Mouse (Mus musculus): ENCODE results near the gene Erg. TPM values are rescaled to one million over a fixed set of nuclear protein-coding genes. Genes with fewer than 3 reads are reported as not detected.

The Erg gene
- total and polyA plus RNA-seq, 3 experiments = 0.11 to 0.81 (median 0.34) TPM

DNA sequence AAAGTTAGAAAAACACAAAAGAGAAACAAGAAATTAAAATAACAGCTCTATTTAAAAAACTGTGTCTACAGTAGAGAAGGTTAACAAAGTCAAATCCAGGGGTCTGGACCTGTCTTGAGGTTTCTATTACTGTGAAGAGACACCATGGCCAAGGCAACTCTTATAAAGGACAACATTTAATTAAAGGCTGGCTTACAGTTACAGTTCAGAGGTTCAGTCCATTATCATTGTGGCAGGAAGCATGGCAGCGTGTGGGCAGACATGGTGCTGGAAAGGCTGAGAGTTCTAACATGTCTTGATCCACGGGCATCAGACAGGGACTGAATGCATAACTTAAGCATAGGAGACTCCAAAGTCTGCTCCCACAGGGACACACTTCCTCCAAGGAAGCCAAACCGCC, 111.4 kb downstream of the Erg start:
- H3K4me3 ChIP-seq (replicated peaks in 1 of 3; ENCODE audit: low read depth in 2 of 3, low read length in 2 of 3, poor library complexity in 1 of 3) = no peak overlapping the region
- H3K4me1 ChIP-seq (ENCODE audit: control insufficient read depth in 1 of 2, insufficient read depth in 2 of 2) = 0 out of 4 replicates have a peak, but pooled peaks cover 0 to under 1% of the 10 kb centered on the region in 2 experiments
- no peak overlapping the region for H3K27ac ChIP-seq (ENCODE audit: insufficient read depth, low read depth)
- no peaks in the 10 kb centered on the region for H3K79me2 ChIP-seq (replicated peaks; ENCODE audit: control insufficient read depth, extremely low read depth, insufficient read depth, poor library complexity, severe bottlenecking)
- H3K4me2 ChIP-seq (ENCODE audit: insufficient read depth, low read depth, poor library complexity, severe bottlenecking) = no peak overlapping the region
- TF ChIP-seq ZMIZ1 (IDR thresholded peaks at IDR 0.05; ENCODE audit: low read depth, low read length) = no peak
- TF ChIP-seq ELF1 (IDR thresholded peaks at IDR 0.05; ENCODE audit: low read depth, low read length) = no peak
- TF ChIP-seq PAX5 (IDR thresholded peaks at IDR 0.05; ENCODE audit: low read length) = no peak
- TF ChIP-seq KAT2A (IDR thresholded peaks at IDR 0.05; ENCODE audit: insufficient replicate concordance, low read length) = no peak
- TF ChIP-seq MEF2A (IDR thresholded peaks at IDR 0.05; ENCODE audit: borderline replicate concordance, low read depth, low read length) = no peak
- TF ChIP-seq POLR2A (IDR thresholded peaks at IDR 0.05; ENCODE audit: low read depth, low read length) = no peak
- no peak for TF ChIP-seq ETS1 (conservative IDR thresholded peaks at IDR 0.05; ENCODE audit: low read depth, low read length)
- no peak for TF ChIP-seq UBTF (IDR thresholded peaks at IDR 0.05; ENCODE audit: low read depth, low read length)
- TF ChIP-seq ZNF384 (IDR thresholded peaks at IDR 0.05; ENCODE audit: low read depth, low read length) = no peak
- TF ChIP-seq JUND (conservative IDR thresholded peaks at IDR 0.05; ENCODE audit: low read depth, low read length) = no peak
- no peak for TF ChIP-seq MYC (IDR thresholded peaks at IDR 0.05; ENCODE audit: low read depth, low read length)
- no peak for TF ChIP-seq NELFE (IDR thresholded peaks at IDR 0.05; ENCODE audit: low read depth, low read length)
- TF ChIP-seq RCOR1 (conservative IDR thresholded peaks at IDR 0.05; ENCODE audit: low read depth, low read length) = no peak
- TF ChIP-seq BHLHE40 (IDR thresholded peaks at IDR 0.05; ENCODE audit: low read depth, low read length) = no peak
- no peak for TF ChIP-seq SMC3 (IDR thresholded peaks at IDR 0.05; ENCODE audit: low read depth, low read length)
- TF ChIP-seq IRF4 (IDR thresholded peaks at IDR 0.05; ENCODE audit: low read depth, low read length) = no peak
- TF ChIP-seq POLR2AphosphoS2 (IDR thresholded peaks at IDR 0.05; ENCODE audit: low read depth, low read length) = no peak
- no peak for TF ChIP-seq CHD1 (IDR thresholded peaks at IDR 0.05; ENCODE audit: low read depth, low read length)
- TF ChIP-seq MAZ (IDR thresholded peaks at IDR 0.05; ENCODE audit: low read depth, low read length) = no peak
- TF ChIP-seq TBP (conservative IDR thresholded peaks at IDR 0.05; ENCODE audit: low read depth, low read length) = no peak
- no peaks in the 10 kb centered on the region for H3K9me3 ChIP-seq (replicated peaks; ENCODE audit: low read length)
- no peak overlapping the region for H3K9ac ChIP-seq (ENCODE audit: insufficient read depth, low read depth)
- dilution Hi-C loops (cut with MboI; ENCODE audit: extremely low pct_ligation_motif_present, extremely low pct_unique_long_range_greater_than_20kb, low sequenced_read_pairs) = no loop called here
- H3K36me3 ChIP-seq (replicated peaks in 1 of 2; ENCODE audit: control insufficient read depth in 1 of 2, insufficient read depth in 1 of 2, low read length in 1 of 2) = no peaks in the 10 kb centered on the region
- no peak for DNase-seq (ENCODE audit: extremely low read depth)
- in situ Hi-C loops (cut with MboI; ENCODE audit: low pct_ligation_motif_present, low pct_unique_long_range_greater_than_20kb, low sequenced_read_pairs) = no loop called here
- H3K27me3 ChIP-seq (replicated peaks) = no peaks in the 10 kb centered on the region

- TF ChIP-seq NRF1 (IDR thresholded peaks at IDR 0.05; ENCODE audit: low read depth, low read length) = no peak
- TF ChIP-seq ELF1 (IDR thresholded peaks at IDR 0.05; ENCODE audit: low read depth, low read length) = no peak
- TF ChIP-seq USF2 (conservative IDR thresholded peaks at IDR 0.05; ENCODE audit: low read depth, low read length) = no peak
- no peak for TF ChIP-seq GABPA (IDR thresholded peaks at IDR 0.05; ENCODE audit: insufficient replicate concordance, low read depth, low read length)
- no peak for TF ChIP-seq POLR2A (IDR thresholded peaks at IDR 0.05; ENCODE audit: low read depth, low read length)
- TF ChIP-seq RCOR1 (conservative IDR thresholded peaks at IDR 0.05; ENCODE audit: low read depth, low read length) = no peak
- no peak for TF ChIP-seq MAZ (IDR thresholded peaks at IDR 0.05; ENCODE audit: low read depth, low read length)
- no peak for TF ChIP-seq JUN (IDR thresholded peaks at IDR 0.05; ENCODE audit: insufficient read depth, low read depth, low read length)
- H3K4me1 ChIP-seq (ENCODE audit: control insufficient read depth in 1 of 2, insufficient read depth in 2 of 2) = no peaks in the 10 kb centered on the region
- H3K27ac ChIP-seq (ENCODE audit: insufficient read depth, low read depth) = no peak overlapping the region
These were observed 112.4 kb downstream of the Erg start for GRCm38 (mm10) chr16:95473946-95474345.

More at GRCm38 (mm10) chr16:95473946-95474345, 112.4 kb downstream of the Erg start:
- in situ Hi-C loops (cut with MboI; ENCODE audit: low pct_ligation_motif_present, low pct_unique_long_range_greater_than_20kb, low sequenced_read_pairs) = loop anchor here (25.0 kb wide), 1 partner anchor 488 kb away; no protein-coding TSS in a partner anchor
- no peaks in the 10 kb centered on the region for H3K27me3 ChIP-seq (replicated peaks)
- H3K4me3 ChIP-seq (replicated peaks in 1 of 3; ENCODE audit: low read depth in 2 of 3, low read length in 2 of 3, poor library complexity in 1 of 3) = no peak overlapping the region
- no peaks in the 10 kb centered on the region for H3K9me3 ChIP-seq (replicated peaks; ENCODE audit: low read length)
- H3K9ac ChIP-seq (ENCODE audit: insufficient read depth, low read depth) = no peak overlapping the region
- no peaks in the 10 kb centered on the region for H3K36me3 ChIP-seq (replicated peaks in 1 of 2; ENCODE audit: control insufficient read depth in 1 of 2, insufficient read depth in 1 of 2, low read length in 1 of 2)
- dilution Hi-C loops (cut with MboI; ENCODE audit: extremely low pct_ligation_motif_present, extremely low pct_unique_long_range_greater_than_20kb, low sequenced_read_pairs) = no loop called here
- no peak overlapping the region for H3K4me2 ChIP-seq (ENCODE audit: insufficient read depth, low read depth, poor library complexity, severe bottlenecking)
- no peak for DNase-seq (ENCODE audit: extremely low read depth)
- no peaks in the 10 kb centered on the region for H3K79me2 ChIP-seq (replicated peaks; ENCODE audit: control insufficient read depth, extremely low read depth, insufficient read depth, poor library complexity, severe bottlenecking)
